Mouse (Mus musculus) fat pad, adult 2 months (tissue): ENCODE measurements around the gene Poglut1.
A peak's percentile ranks its signal among the peaks of the same experiment; 100 is the strongest.
"Not testable (repeated sequence)": the region's sequence is repeated elsewhere in the genome, so short reads cannot be mapped to it uniquely, and the experiment has no call there.

ENCODE experiments used
- DNase-seq: peaks from one replicate; pipeline ENCODE4 v3.0.0-alpha.2; 2011; ENCODE audit warnings: low read depth, low spot score; ENCODE audit errors: extremely low read depth

The Poglut1 gene

DNA sequence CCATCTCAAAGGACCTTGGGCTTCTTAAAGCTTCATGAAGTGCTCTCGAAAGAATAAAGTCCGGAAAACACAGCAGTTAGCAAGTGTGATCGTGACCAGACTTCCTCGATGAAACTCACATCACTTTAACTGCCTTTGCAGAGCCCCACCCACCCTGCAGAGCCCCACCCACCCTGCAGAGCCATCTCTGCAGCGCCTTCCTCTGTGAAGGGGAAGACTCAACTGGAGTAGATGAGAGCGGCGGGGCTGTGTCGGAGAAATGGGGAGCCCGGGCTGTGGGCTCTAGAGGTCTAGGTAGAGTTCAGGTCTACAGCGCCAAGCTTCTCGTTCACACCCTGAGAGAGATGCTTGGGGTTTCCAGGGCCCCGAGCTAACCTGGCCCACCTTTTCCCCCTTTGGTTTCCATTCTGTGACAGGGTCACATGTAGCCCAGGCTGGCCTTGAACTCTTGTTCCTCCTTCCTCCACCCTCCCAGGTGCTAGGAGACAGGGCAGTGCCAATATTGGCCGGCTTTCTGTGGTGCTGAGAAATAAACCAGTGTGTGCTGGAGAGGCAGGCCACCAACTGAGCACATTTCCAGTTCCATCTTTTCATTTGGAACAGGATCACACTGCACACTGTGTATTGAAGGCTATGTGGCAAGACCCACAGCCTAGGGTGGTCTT is 11.2 kb downstream of the Poglut1 start:
- no peak for DNase-seq

DNA sequence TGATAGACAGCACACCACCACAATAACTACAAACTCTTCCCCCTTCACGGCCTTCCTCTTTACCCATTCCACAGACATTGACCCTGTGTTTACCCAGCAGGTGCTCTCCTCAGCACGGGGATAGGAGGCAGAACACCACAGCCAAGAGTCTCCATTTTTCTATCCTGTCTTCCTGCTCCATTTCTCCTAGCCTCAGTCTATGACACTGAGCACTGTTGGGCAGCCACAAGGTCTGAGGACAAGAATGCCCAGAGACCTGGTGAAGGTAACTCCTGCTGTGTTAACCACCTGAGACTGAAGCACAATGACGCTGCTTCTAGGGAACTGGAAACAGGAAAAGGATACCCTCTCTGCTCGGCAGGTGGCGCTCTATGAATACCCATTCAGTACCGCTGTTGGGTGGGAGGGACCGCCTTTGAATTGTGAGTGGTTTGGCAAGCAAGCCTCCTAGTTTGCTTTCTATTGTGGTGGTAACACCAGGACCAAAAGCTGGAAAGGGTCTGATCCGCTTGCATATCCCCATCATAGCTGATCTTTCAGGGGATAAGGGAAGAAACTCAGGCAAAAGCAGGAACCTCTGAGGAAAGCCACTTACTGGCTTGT is 13.4 kb downstream of the Poglut1 start:
- no peak for DNase-seq

DNA sequence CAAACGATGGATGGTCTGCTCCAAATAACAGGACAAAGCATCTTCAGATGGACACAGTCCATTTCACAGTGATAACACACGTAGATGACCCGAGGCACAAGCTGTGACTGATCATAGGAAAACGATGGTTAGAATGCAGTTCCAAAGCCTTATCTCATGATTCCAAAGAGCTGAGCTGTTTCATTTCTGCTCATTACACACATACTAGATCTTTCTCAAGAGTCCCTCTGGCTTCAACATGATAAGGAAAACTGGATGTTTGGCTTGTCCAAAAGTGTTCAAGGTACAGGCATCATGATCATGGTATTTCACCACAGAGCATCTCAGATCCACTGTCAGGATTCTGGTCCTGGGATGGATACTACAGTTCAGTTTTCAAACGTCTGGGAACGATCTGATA is 23.8 kb downstream of the Poglut1 start:
- DNase-seq = no peak

DNA sequence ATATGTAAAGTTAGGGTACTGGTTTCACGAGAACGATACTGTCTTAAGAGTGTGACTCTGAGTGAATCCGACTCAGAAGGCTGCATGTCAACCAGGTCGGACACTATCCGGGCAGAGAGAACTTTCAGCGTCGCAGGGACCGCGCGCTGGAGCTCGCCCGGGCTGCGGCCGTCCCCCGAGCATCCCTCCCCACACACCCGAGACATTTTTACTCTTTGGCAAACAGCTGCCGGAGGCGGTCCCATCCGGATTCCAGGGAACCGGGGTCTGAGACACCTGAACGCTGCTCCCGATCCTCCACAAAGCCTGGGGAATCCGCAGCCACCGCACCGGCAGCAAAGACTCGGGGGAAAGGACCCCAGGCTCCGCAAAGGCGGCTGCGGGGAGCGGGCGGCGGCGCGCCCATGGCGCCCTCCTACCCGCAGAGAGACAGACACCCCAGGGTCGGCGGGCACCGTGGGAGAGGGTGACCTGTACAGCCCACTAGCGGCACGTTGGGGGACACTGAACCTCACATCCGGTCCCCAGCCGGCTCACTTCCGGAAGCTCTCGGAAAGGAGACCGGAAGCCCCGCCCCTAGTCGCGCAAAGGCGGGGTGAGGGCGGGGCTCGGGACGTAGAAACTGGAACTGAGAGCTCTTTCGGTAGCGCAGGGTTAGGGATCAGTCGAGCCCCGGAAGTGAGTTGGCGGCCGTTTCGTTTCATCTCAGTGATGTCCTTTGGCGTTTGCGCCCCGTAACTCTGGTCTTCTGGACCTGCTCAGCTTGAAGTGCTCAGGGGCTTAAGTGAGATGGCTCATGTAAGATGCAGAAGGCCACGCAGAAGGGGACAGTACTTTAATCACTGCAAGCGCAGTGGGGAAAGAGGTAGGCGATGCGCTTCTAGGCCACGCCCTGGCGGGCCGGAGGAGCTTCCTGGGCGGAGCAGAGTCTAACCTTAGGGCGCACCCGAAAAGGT is 27.7 kb downstream of the Poglut1 start, which contains the start of gene Timmdc1:
Gene Timmdc1, minus strand, starts transcription at position 535 of the 956 bp plus-strand sequence.
- peak; percentile 40 for DNase-seq

DNA sequence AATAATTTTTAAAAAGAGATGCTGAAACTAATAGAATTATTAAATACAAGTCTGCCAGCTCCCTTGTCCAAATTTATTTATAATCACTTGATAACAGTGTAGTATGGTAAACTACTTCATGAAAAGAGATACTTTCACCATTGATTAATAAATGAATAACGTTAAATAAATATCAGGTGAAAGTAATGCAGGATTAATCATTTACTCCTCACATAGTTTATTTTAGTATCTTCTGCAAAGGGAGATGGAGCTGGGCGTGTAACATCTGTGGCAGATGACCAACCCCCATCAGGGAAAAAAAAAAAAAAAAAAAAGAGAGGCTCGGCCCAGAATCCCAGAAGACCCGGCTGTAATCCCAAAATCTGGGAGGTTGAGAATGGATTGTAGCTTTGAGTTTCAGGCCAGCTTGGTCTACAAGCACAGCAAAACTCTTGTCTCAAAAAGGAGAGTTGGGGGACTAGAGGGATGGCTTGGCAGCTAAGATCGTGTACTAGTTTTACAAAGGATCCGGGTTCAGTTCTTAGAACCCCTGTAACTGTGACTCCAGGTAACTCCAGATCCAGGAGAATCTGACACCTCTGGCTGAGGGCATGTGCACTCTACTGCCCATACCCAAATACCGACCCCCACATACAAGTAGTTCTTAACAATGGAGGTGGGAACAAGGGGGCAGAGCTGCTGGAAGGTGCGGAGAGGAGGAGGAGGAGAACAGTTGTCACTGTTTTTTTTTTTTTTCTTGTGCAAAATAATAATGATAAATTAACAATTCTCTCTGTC is 28.7 kb downstream of the Poglut1 start:
- DNase-seq = no peak

DNA sequence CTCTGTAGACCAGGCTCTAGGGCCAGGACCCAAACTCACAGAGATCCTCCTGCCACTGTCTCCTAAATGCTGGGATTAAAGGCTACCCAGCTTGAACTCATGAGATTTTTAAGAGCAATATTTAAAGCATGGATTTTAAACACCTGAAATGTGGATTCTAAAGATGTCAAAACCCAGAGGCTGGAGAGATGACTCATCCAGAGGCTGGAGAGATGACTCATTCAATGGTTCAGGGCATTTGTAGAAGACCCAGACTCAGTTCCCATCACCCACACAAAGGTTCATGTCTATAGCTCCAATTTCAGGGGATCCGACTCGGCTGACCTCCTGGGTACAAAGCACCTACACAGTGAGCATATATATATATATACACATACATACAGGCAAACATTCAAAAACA is 30.9 kb downstream of the Poglut1 start:
- no peak for DNase-seq

DNA sequence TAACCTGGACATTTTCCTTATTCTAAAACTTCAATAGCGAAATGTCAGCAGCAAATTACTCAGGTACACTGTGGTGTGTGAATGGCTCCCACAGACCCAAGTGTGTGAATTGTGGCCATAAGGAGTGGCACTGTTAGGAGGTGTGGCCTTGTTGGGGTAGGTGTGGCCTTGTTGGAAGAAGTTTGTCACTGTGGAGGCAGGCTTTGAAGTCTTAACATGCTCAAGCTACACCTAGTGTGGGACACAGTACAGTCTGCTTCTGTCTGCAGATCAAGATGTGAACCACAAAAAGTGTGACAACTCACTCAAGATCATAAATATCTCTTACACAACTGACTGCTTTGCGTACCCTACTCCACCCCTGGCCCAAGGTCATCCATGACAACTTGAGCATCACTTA is 39.2 kb downstream of the Poglut1 start:
- no peak for DNase-seq

DNA sequence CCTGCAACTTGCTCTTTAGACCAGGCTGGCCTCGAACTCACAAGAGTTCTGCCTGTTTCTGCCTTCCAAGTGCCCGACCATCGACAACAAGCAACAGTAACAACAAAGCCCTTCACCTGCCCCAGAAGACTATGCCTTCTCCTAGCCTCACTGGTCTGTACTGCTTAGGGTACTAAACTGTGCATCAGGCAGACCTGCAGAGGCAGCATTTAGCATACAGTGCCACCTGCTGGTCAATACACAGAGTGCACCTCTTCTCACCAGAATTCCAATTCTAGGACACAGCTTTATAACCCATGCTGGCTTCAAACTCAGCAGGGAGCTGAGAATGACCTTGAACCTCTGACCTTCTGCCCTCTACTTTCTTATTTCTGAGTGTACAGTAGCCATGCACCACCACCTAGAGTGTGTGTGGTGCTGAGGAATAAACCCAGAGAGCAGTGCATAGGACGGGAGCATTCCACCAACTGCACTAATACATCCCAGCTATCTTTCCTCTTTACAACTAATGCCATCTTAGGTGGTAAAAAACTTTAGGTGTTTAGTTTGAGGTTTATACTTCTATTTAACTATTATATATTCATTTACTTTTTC is 43.9 kb downstream of the Poglut1 start:
- no peak for DNase-seq

DNA sequence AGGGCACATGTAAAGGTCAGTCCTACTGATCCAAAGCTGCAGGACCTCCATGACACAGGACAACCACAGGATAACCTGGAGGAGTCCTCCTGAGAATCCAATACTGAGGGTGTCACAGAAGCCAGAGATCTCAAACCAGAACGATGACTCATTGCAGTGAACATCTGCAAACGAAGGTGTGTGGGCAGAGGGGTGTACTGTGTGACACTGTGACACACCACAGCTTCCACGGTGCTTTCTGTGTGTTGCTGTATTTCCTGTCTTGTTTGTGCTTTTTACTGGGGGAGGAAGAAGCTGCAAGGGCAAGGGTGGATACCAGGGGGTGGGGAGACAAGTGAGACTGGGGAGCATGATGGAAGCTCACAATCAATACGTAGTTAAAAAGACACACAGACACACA is 46.5 kb downstream of the Poglut1 start:
- DNase-seq = no peak

DNA sequence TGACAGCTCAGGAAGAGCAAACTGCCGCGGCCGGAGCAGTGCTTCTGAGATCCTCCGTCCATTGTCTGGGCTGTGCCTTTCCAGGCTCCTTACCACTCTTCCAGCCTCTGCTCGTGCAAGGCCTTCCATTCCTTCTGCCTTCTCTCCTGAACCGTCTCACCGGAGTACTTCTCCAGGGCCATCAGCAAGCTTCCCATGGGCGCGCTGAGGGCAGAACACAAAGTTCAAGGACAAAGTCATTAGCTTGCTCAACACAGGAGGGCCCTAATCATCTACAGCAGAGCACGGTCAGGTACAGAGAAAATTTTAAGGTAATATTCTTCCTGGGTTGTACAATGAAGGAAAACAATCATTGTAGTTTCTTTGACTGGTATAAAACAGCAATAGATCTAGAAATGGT is 47.6 kb downstream of the Poglut1 start:
- no peak for DNase-seq

DNA sequence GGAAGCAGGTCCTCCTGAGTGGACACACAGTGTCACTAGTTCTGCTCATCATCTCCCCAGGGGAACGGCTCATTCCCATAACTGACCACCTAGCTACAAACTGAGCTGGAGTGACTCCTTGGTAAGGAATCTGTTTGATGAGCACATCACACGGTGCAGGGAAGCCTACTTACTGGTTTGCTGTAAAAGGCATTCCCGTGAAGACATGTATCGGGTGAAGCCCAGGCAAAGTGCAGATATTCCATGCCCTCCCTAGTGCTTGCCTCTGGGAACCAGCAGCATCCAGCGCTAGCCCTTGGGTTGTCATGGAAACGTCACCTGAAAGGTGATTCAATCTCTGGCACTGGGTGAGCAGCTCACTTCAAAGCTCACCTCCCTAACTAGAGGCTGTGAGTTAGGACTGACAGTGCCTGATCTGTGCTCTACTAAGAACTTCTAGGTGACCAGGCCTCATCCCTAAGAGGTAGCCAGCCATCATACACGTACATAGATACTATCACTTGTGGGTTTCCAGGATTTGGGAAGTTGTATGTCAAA is 53.4 kb downstream of the Poglut1 start:
- DNase-seq = no peak

DNA sequence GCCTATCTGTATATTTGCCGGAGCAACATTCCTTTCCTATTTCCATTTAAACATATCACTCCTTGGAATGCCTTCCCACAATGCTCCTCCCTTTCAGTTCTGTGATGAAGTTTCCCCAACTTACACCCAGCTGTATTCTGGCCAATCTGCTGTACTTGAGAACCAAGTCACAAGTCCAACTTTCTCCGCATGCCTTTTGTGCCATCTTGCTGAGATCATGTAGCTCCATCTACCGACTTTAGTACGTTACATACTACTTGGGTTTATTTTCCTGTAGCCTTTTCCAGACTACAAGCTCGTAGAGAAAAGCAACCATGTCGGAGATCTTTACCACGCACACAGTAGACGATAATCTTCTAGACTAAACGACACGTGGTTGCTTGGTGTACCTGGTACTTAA is 56.2 kb downstream of the Poglut1 start:
- no peak for DNase-seq

DNA sequence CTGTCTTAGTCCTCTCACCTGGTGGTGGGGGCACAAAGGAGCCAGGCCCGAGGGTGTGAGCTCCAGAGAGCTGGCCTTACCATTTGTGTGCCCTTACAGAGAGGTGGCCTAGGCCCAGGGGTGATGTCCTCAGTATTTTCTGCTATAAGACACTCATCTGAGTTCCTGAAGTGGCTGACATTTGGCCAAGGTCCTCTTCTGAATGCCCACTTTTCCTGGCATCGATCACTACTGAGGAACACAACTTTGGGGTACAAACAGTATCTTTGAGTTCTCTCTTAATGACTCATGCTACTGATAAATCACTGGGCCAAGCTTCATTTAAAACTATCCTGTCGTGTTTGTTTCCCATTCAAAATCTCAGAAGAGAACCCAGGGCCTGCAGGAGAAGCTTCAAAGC is 57.5 kb downstream of the Poglut1 start:
- DNase-seq = no peak

DNA sequence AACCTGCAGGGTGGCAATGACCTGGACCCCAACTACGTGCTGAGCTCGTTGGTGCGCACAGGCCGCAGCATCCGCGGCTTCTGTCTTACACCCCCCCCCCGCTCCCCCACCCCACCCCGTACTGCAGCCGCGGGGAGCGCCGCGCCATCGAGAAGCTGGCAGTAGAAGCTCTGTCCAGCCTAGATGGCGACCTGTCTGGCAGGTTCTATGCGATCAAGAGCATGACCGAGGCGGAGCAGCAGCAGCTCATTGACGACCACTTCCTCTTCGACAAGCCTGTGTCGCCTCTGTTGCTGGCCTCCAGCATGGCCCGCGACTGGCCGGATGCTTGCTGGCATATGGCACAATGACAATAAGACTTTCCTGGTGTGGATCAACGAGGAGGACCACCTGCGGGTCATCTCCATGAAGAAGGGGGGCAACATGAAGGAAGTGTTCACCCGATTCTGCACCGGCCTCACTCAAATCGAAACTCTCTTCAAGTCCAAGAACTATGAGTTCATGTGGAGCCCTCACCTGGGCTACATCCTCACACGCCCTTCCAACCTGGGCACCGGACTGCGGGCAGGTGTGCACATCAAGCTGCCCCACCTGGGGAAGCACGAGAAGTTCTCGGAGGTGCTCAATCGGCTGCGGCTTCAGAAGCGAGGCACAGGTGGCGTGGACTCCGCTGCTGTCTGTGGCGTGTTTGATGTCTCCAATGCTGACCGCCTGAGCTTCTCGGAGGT is 66.3 kb downstream of the Poglut1 start:
- no peak for DNase-seq

DNA sequence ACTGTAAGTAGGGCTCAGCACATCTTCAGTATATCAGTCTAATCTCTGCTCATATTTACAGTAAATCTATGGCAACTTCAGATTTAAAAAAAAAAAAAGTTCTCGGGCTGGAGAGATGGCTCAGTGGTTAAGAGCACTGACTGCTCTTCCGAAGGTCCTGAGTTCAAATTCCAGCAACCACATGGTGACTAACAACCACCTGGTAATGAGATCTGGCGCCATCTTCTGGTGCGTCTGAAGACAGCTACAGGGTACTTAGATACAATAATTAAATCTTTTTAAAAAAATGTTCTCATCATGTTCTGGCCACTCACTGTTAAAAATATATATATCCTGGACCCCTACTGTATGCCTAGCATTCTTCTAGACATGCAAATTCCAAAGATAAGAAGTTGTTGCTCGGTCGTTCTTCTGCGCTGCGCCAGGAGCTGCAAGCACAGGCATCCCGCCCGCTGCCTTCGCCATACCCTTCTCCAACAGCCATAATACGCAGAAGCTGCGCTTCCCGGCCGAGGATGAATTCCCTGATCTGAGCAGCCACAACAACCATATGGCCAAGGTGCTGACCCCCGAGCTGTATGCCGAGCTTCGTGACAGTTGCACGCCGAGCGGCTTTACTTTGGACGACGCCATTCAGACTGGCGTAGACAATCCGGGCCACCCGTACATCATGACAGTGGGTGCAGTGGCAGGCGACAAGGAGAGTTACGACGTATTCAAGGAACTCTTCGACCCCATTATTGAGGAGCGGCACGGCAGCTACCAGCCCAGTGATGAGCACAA is 67.1 kb downstream of the Poglut1 start:
- no peak for DNase-seq

DNA sequence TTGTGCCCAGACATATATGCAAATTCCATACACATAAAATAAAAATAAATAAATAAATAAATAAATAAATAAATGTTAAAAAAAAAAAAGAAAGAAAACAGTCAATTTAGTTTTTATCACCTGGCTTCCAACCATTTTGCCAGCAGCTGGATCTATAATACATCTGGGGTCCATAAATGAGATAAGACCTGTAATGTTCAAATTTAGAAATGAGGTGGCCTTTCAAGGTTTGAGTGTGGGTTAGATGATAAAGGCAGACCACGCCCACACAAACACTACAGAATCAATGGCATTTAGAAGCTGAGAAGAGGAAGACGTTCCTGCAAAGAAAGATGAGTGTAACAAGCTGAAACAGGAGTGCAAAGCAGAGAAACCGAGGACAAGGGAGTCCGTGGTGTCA is 68.7 kb downstream of the Poglut1 start:
- DNase-seq = no peak

DNA sequence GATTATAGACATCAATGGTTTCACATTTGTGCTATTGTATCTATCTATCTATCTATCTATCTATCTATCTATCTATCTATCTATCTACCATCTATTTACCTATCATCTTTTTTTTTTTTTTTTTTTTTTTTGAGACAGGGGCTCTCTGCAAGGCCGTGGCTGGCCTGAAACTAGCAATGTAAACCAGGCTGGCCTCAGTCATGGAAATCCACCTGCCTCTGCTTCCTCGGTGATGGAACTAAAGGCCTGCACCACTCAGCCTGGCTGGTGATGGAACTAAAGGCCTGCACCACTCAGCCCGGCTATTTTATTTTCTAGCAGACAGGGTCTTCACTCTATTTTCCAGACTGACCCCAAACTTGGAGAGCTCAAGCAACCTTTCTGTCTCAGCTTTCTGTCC is 71.8 kb downstream of the Poglut1 start:
- DNase-seq = no peak

DNA sequence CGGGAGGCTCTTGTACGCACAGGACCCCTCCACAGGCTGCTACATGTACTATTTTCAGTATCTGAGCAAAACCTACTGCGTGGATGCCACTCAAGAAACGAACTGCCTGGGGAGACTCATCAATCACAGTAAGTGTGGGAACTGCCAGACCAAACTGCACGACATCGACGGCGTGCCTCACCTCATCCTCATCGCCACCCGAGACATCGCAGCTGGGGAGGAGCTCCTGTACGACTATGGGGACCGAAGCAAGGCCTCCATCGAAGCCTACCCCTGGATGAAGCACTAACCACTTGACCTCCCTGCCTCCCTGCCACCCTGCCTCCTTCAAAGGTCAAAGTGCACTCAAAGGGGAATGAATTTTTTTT is 72.8 kb downstream of the Poglut1 start:
- DNase-seq = not testable (repeated sequence)
